Mouse (Mus musculus): ENCODE data around the gene Sun3. TPM values are rescaled to one million over a fixed set of nuclear protein-coding genes. Genes with fewer than 3 reads are reported as not detected.

The Sun3 gene
- total RNA-seq, 2 experiments from 2014 or later: 0.30 TPM; not detected in 1

DNA sequence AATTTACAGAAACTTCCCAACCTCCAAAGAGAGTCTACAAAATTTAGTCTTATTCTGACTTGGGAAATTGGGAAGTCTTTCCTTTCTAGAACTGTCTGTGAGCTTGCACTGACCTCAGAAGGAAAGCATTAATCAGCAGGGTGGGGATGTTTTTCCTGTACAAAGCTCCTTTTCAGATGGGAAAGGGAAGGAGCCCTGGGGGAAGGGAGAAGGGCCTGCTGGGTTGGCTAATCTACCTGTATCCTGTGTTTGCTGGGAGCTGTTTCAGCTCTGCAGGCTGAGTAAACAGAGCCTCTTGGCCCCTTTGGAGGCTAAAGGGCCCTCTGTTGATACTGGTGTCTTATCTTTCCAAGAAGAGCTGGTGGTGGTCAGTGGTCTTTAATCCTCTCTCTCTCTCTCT, 62.7 kb downstream of the Sun3 start:
- intact Hi-C loops (cut with DNase I): no loop called here
- no peak for DNase-seq

DNA sequence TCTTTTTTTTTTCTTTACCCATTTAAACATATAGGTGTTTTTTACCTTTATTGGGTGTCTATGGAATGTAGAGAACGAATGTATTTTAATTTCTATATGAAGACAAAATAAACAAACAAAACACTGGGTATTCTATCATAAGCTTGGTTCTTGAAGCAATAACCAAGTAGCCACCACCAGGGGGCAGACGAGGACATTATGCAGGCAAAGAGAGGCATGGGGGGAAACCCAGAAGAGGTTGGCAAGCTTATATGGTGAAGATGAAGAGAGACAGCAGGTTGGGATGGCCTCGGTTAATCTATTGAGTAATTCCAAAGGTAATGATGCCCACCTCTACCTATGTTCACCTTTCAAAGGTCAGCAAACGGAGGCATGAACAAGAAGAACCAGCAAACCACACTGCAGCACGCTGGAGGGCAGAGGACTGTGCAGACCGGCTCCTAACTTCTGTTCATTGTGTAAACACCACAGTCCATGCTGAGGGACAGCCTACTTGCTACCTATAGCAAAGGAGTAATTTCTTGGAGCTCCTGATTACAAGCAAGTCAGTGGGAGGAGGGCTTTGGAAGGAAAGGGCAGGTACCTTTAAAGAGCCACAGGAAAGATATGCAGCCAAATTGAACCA, 65.4 kb downstream of the Sun3 start:
- DNase-seq: peak; percentile 86
- intact Hi-C loops (cut with DNase I): loop anchor here (2.0 kb wide), 1 partner anchor 153 kb away; no protein-coding TSS in a partner anchor

DNA sequence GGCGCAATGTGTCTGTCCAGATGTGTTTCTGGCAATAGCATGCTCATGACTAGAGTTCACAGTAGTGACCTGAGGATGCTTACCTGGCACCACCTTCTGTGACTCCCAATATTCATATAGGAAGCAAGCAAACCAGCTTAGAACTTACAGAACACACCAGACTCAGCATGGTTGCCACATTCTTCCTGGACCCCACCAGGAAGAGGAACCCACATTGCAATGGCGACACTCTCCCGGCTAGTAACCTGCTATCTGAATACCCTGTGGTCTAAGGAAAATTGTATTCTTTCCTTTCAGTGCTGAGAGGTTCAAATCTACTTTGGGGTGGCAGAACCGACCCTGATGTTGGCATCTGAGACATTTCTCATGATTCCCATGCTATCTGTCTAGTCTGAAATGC, 70.6 kb downstream of the Sun3 start:
- intact Hi-C loops (cut with DNase I): no loop called here
- DNase-seq: no peak

DNA sequence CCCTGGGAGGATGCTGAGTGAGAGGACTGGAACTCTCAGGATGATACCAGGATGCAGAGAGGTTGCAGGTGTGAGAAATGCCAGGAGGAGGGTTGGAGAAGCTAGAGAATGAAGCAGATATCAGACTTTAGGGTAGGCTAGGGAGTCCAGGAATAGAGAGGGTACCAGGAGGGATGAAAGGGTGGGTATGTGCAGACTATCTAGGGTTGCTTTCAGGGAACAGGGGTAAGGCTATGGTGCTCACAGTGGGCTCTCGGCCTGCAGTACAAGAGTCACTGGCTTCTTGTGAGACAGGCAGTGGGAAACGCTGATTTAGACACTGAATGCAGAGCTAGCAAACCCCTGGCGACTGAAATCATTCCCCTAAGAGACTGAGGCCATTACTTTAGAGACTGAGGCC, 75.6 kb downstream of the Sun3 start, which contains the start of gene Pkd1l1:
Pkd1l1 (minus strand) TSS at position 101 of the 400 bp plus-strand sequence.
- DNase-seq: no peak
- intact Hi-C loops (cut with DNase I): no loop called here

DNA sequence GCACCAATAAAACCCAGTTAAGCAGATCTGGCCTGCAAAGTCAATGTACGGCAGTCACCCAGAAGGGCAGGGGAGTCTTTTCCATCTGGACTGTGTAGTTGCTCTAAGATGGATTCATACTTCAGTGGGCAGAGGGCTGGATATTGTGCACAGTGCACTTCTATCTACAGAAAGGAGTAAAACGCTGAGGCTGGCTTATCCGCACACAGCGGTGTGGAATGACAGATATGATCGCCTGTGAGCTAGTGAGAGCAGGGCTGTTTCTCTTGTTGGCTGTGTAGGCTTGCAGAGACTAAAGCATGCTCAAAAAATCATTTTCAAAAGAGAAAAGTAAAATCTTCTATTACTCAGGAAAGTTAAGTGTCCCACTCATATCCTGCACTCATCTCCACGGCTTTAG, 76.7 kb downstream of the Sun3 start:
- intact Hi-C loops (cut with DNase I): no loop called here

DNA sequence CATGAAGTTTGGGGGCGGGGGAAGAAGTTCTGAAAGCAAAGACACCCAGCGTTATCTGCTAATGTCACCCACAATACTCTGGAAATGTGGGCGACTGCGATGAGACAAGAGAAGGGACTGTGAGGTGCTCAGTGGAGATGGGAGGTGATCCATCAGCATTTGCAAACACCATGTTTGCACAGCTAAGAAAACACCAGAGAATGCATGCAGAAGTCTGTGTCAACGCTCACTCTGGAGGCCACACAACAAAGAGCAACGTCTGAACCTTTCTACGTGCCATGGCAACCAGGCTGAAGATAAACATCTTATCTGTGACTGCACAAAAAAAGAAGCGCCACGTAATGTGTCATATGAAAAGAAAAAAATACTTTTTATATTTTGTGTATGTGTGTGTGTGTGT, 78.3 kb downstream of the Sun3 start:
- intact Hi-C loops (cut with DNase I): no loop called here
- no peak for DNase-seq

More for the DNA sequence above, 76.7 kb downstream of the Sun3 start:
- DNase-seq: no peak

DNA sequence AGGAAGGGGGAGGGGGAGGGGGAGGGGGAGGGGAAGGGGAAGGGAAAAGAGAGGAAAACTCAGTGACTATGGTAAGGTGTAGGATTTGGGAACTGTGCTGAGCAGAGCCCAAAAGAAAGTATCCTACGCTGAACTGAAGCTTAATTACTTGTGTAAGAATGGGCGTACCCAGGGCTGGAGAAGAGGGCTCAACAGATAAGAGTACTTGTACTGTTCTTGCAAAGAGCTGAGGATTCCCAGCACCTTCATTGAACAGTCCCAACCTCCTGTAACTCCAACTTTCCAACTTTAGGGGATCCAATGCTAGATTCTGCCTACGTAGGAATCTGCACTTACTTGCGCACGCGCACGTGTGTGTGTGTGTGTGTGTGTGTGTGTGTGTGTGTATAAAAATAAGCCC, 80.7 kb downstream of the Sun3 start:
- intact Hi-C loops (cut with DNase I): no loop called here
- no peak for DNase-seq

Other genes with a start within 250 kb of the Sun3 start
- gene Pkd1l1, start 75.7 kb downstream of the Sun3 start, total RNA-seq (2021): under 1 TPM in 1 of 2 experiments, not detected in 1; 0.08 TPM
- 10 to 100 TPM in 1 of 2 experiments, 1 to 10 TPM in 1; 9.4 to 10.6 TPM for gene Hus1, start 37.8 kb downstream of the Sun3 start, total RNA-seq (2021)
- under 1 TPM; 0.38 to 0.66 TPM for gene Gm11992, start 397 bp downstream of the Sun3 start, total RNA-seq (2021)
- 1 to 10 TPM in 1 of 2 experiments, under 1 TPM in 1; 0.78 to 1.9 TPM for gene Upp1, start 69.1 kb upstream of the Sun3 start, total RNA-seq (2021)
- under 1 TPM; 0.10 to 0.30 TPM for gene Abca13, start 143.0 kb upstream of the Sun3 start, total RNA-seq (2021)